Mouse (Mus musculus): ENCODE results near the gene Rfc1.

DNA sequence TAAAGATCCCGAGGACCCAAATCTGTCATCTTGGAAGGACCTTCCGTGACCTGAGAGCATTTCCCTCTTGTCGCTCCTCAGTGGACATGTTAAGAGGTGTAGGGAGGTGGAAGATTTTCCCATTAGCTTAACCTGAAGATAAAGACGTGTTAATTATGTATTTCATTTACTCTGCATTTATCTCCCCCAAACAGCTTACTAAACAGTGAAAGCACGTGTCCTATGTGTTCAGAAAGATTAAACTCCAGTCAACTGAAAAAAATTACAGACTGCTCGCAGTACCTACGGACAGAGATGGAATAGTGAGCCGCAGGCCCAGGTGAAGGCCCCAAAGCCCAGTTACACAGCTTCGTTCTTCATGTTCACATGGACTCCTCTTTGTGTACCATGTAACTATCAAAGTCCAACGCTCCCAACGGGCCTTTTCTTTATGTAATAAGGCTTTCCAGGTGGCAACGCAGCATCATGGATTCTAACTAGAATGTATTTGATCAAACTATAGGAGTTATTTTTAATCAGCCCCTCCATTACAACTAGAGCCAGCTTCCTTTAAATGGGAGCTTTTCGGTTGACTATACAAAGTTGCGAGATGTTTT is 77.5 kb downstream of the Rfc1 start:
- TF ChIP-seq CTCF (conservative IDR thresholded peaks at IDR 0.05; ENCODE audit: insufficient read depth, insufficient read length, low read depth, low read length) (no peak), POLR2A (IDR thresholded peaks at IDR 0.05; ENCODE audit: low read depth, low read length) (no peak)
